ENCODE assay signal across 8 mouse cellular contexts in the genomic region with DNA sequence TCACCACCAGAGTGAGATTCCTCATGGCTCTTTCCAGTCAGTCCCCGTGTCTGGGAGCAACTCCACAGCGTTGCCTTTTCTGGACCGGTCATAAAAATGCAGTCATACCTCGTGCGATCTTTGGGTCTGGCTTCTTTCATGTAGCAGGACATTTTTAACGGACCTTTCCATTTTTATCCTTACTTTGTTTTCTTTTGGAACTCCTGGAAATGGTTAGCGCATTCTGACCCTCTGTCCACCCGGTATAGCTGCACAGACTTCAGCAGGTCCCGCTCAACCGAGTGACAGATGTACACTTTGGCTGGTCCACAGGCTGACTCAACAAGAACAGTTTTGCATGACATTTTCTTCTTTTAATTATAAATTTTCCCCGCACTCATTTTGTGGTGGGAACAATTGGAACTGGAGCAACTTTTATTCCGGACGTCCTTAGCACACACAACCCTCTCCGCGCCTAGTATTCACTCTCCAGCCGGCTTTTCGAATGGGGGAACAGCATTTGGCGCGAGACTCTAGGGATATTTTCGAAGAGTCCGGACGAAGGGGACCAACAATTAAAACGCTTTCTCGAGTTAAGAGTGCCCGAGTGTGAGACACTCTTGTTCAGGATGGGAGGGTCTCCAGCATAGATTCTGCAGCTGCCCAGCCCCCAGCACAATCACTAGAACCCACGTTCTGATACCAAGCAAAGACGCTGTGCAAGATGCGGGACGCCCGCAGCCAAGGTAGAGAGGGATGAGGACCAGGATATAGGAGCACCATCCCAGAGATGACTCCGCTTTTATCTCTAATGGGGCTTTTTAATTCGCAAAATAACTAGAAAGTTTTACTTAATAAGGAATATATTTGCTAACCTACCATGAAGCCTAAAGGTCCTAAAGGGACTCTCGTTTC. TPM values are rescaled to one million over a fixed set of nuclear protein-coding genes. Genes with fewer than 3 reads are reported as not detected.
DNase-seq lines count a peak whose midpoint lies in the region; ATAC-seq and TF ChIP-seq lines count a peak whose summit lies in the region.

A gene (minus strand): TSS at position 211 of the 894 bp plus-strand sequence.

- 0 out of 2 replicates have a peak, but pooled peaks have one; percentile 5 for ATAC-seq in hindbrain, embryonic 16.5 days

- no peak for TF ChIP-seq CTCF in lung, adult 2 months (IDR thresholded peaks at IDR 0.05; ENCODE audit: insufficient read depth, low read length)

- H3K27me3 ChIP-seq in embryonic facial prominence, embryonic 10.5 days (replicated peaks; ENCODE audit: low read depth, poor library complexity, severe bottlenecking): peaks cover 51% of the 10 kb centered on the region
- H3K27me3 ChIP-seq in hindbrain, embryonic 16.5 days (replicated peaks; ENCODE audit: control insufficient read depth, insufficient read depth, low read length): no peaks in the 10 kb centered on the region; the same call in 1 of the 2 replicates

- peak within 1 kb of the TSS; percentile 99 for H3K4me2 ChIP-seq in hindbrain, embryonic 16.5 days (ENCODE audit: low read length)

- 5% methylated on average over 33 of the region's 33 CpGs for WGBS in lung, adult 2 months
- WGBS in embryonic facial prominence, embryonic 10.5 days: 7% methylated on average over 33 of the region's 33 CpGs
- 6% methylated on average over 33 of the region's 33 CpGs for WGBS in hindbrain, embryonic 16.5 days

- no peak for TF ChIP-seq POLR2A in lung, adult 2 months (IDR thresholded peaks at IDR 0.05; ENCODE audit: borderline replicate concordance, extremely low read depth, low read depth, low read length)

- H3K9me3 ChIP-seq in embryonic facial prominence, embryonic 10.5 days: no peaks in the 10 kb centered on the region
- H3K9me3 ChIP-seq in hindbrain, embryonic 16.5 days (ENCODE audit: control insufficient read depth, low read length): no peaks in the 10 kb centered on the region

- H3K4me1 ChIP-seq in lung, adult 2 months (ENCODE audit: control insufficient read depth, insufficient read depth, low read length): no peaks in the 10 kb centered on the region
- peaks cover 37% of the 10 kb centered on the region for H3K4me1 ChIP-seq in embryonic facial prominence, embryonic 10.5 days
- peaks cover 11% of the 10 kb centered on the region for H3K4me1 ChIP-seq in hindbrain, embryonic 16.5 days (ENCODE audit: control insufficient read depth, insufficient read depth, low read depth, low read length)

- peaks cover 7% of the 10 kb centered on the region for H3K36me3 ChIP-seq in embryonic facial prominence, embryonic 10.5 days (replicated peaks)
- no peaks in the 10 kb centered on the region for H3K36me3 ChIP-seq in hindbrain, embryonic 16.5 days (ENCODE audit: control insufficient read depth, insufficient read depth, low read length)

- H3K27ac ChIP-seq in embryonic facial prominence, embryonic 10.5 days (replicated peaks): peak within 1 kb of the TSS; percentile 75
- no peak within 1 kb of the TSS for H3K27ac ChIP-seq in hindbrain, embryonic 16.5 days (ENCODE audit: low read depth, low read length)

- H3K4me3 ChIP-seq in lung, adult 2 months (replicated peaks; ENCODE audit: extremely low read depth, low read depth, low read length): peak within 1 kb of the TSS; percentile 77
- peak within 1 kb of the TSS; percentile 77 for H3K4me3 ChIP-seq in embryonic facial prominence, embryonic 10.5 days
- peak within 1 kb of the TSS; percentile 71 for H3K4me3 ChIP-seq in hindbrain, embryonic 16.5 days (ENCODE audit: low read length)

- DNase-seq in lung, adult 2 months: no peak
- no peak for DNase-seq in lung, postnatal 10 days
- DNase-seq in embryonic facial prominence, embryonic 10.5 days (ENCODE audit: low spot score): peak; percentile 39
- peak; percentile 45 for DNase-seq in neural tube, embryonic 10.5 days (ENCODE audit: extremely low spot score, low spot score)
- DNase-seq in frontal cortex, postnatal 25 days (ENCODE audit: low spot score in 2 of 2): no peak
- DNase-seq in right cerebral cortex, adult 18-20 months: no peak
- no peak for DNase-seq in lung, postnatal 14 days

- H3K9ac ChIP-seq in hindbrain, embryonic 16.5 days (ENCODE audit: low read depth, low read length): peak within 1 kb of the TSS; percentile 79

RNA-seq across cellular contexts. Expression of the gene that starts here (rescaled TPM):
- not detected in 2 replicates for polyA plus RNA-seq in lung, adult 2 months (2012; rRNA removed)
- 0.39 TPM in 1 of 2 replicates, not detected in the other for polyA plus RNA-seq in embryonic facial prominence, embryonic 10.5 days (2016; fragmentation: Nextera tagmentation; extraction: Ambion mirVana)
- polyA plus RNA-seq in hindbrain, embryonic 16.5 days (2015; fragmentation: Nextera tagmentation; extraction: Ambion mirVana): 0.54 TPM in 1 of 2 replicates, not detected in the other

Comparison
In these comparisons a context has a peak if more than half of its experiments do, and no peak if none do; other contexts are left out.
1. Peak in DNase-seq, H3K4me3 ChIP-seq and H3K27ac ChIP-seq in embryonic facial prominence, embryonic 10.5 days; RNA of the gene not detected or under 1 TPM.
2. Peak in ATAC-seq, H3K4me3 ChIP-seq, H3K9ac ChIP-seq and H3K4me2 ChIP-seq in hindbrain, embryonic 16.5 days; RNA of the gene not detected or under 1 TPM.